Comparison of ENCODE assay signal across 8 mouse cellular contexts in genomic region chr2:60810617-60811016, GRCm38 (mm10).
DNase-seq lines count a peak whose midpoint lies in the region; ATAC-seq lines count a peak whose summit lies in the region.

No protein-coding gene starts in this region.

- no peaks in the 10 kb centered on the region for H3K27me3 ChIP-seq in heart, embryonic 12.5 days (replicated peaks)
- H3K27me3 ChIP-seq in megakaryocyte, embryonic 14.5 days (replicated peaks) = no peaks in the 10 kb centered on the region

- H3K36me3 ChIP-seq in heart, embryonic 12.5 days = peaks cover 6% of the 10 kb centered on the region; the same call in 1 of the 2 replicates
- peaks cover 25% of the 10 kb centered on the region for H3K36me3 ChIP-seq in megakaryocyte, embryonic 14.5 days (replicated peaks; ENCODE audit: low read length)

- peak; percentile 60 for DNase-seq in embryo, embryonic 10 days (ENCODE audit: low spot score)
- no peak for DNase-seq in embryo, embryonic 11 days
- peak; percentile 69 to 88 for DNase-seq in kidney, postnatal 25 days
- no peak for DNase-seq in cerebellum, adult 11 months
- DNase-seq in testis, postnatal 14 days (ENCODE audit: low spot score) = no peak

- peak overlapping the region; percentile 48 for H3K27ac ChIP-seq in heart, embryonic 12.5 days (ENCODE audit: poor library complexity, severe bottlenecking)

- peaks cover 62% of the 10 kb centered on the region for H3K4me1 ChIP-seq in heart, embryonic 12.5 days (replicated peaks)
- H3K4me1 ChIP-seq in megakaryocyte, embryonic 14.5 days = peaks cover 68% of the 10 kb centered on the region

- H3K9me3 ChIP-seq in heart, embryonic 12.5 days (replicated peaks) = no peaks in the 10 kb centered on the region
- H3K9me3 ChIP-seq in megakaryocyte, embryonic 14.5 days = peaks cover 7% of the 10 kb centered on the region; the same call in 1 of the 2 replicates

- H3K4me2 ChIP-seq in heart, embryonic 12.5 days = no peak overlapping the region

- ATAC-seq in activated CD4-positive, CD25-positive, alpha-beta regulatory T cell, adult 4 months = peak; percentile 81
- ATAC-seq in heart, embryonic 12.5 days (ENCODE audit: insufficient number of reproducible peaks, low FRiP score) = 0 out of 2 replicates have a peak, but pooled peaks have one; percentile 49

- H3K4me3 ChIP-seq in heart, embryonic 12.5 days = no peak overlapping the region
- peak overlapping the region; percentile 83 for H3K4me3 ChIP-seq in megakaryocyte, embryonic 14.5 days (replicated peaks)

- no peak overlapping the region for H3K9ac ChIP-seq in heart, embryonic 12.5 days

Comparison
In these comparisons a context has a peak if more than half of its experiments do, and no peak if none do; other contexts are left out.
1. DNase-seq: peak in embryo, embryonic 10 days (single experiment) and kidney, postnatal 25 days (2 of 2); none in embryo, embryonic 11 days (single experiment), cerebellum, adult 11 months (single experiment) and testis, postnatal 14 days (single experiment).